Comparison of ENCODE assay signal across 12 mouse cellular contexts in the genomic region with DNA sequence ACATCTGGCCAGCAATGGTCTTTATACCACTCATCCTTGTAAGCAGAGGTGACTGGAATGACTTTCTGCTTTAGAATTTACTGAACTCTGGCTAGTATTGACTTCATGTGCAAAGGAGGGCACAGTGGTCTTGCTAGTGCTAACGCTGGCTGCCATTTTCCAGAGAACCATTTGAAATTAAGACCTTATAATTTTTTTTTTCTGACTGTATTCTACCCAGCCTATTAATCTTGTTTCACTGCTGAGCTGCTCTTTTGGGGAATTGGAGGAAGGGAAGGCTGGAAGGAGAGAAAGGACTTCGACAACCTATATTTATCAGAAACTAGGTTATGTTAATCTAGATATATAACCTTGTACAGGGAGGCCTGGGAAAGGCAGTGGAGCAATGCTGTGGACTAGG. TPM values are rescaled to one million over a fixed set of nuclear protein-coding genes. Genes with fewer than 3 reads are reported as not detected.
DNase-seq lines count a peak whose midpoint lies in the region; ATAC-seq and TF ChIP-seq lines count a peak whose summit lies in the region.
"Had no signal": no experiment of that assay in that cellular context is flagged by ENCODE, and none has a peak within 500 bp of the region (broad histone marks: within the 10 kb centered on the region; RNA-seq: fewer than 3 reads in every experiment).

No protein-coding gene starts in this region.

- no peaks in the 10 kb centered on the region for H3K9me3 ChIP-seq in liver, embryonic 12.5 days (replicated peaks)
- no peaks in the 10 kb centered on the region for H3K9me3 ChIP-seq in liver, postnatal 0 days (ENCODE audit: low read length)
- no peaks in the 10 kb centered on the region for H3K9me3 ChIP-seq in forebrain, embryonic 12.5 days
- H3K9me3 ChIP-seq in hindbrain, embryonic 16.5 days (ENCODE audit: control insufficient read depth, low read length): no peaks in the 10 kb centered on the region
- no peaks in the 10 kb centered on the region for H3K9me3 ChIP-seq in midbrain, embryonic 15.5 days

- peaks cover 21% of the 10 kb centered on the region for H3K36me3 ChIP-seq in liver, embryonic 12.5 days
- peaks cover 9% of the 10 kb centered on the region; the same call in 1 of the 2 replicates for H3K36me3 ChIP-seq in liver, postnatal 0 days (replicated peaks; ENCODE audit: insufficient read depth, low read length)
- H3K36me3 ChIP-seq in forebrain, embryonic 12.5 days (replicated peaks): peaks cover 11% of the 10 kb centered on the region
- H3K36me3 ChIP-seq in hindbrain, embryonic 16.5 days (ENCODE audit: control insufficient read depth, insufficient read depth, low read length): peaks cover 4% of the 10 kb centered on the region; the same call in 1 of the 2 replicates
- H3K36me3 ChIP-seq in midbrain, embryonic 15.5 days (replicated peaks): 0 out of 2 replicates have a peak, but pooled peaks cover 4% of the 10 kb centered on the region

- H3K4me2 ChIP-seq in liver, embryonic 12.5 days: peak overlapping the region; percentile 72
- H3K4me2 ChIP-seq in liver, postnatal 0 days (ENCODE audit: low read depth, low read length): no peak overlapping the region
- peak overlapping the region; percentile 72; the same call in 1 of the 2 replicates for H3K4me2 ChIP-seq in forebrain, embryonic 12.5 days
- peak overlapping the region; percentile 80; the same call in 1 of the 2 replicates for H3K4me2 ChIP-seq in hindbrain, embryonic 16.5 days (ENCODE audit: low read length)
- peak overlapping the region; percentile 75 for H3K4me2 ChIP-seq in midbrain, embryonic 15.5 days

- H3K27me3 ChIP-seq in liver, embryonic 12.5 days (replicated peaks): no peaks in the 10 kb centered on the region
- no peaks in the 10 kb centered on the region for H3K27me3 ChIP-seq in liver, postnatal 0 days (ENCODE audit: insufficient read depth, low read length)
- no peaks in the 10 kb centered on the region for H3K27me3 ChIP-seq in forebrain, embryonic 12.5 days
- H3K27me3 ChIP-seq in hindbrain, embryonic 16.5 days (replicated peaks; ENCODE audit: control insufficient read depth, insufficient read depth, low read length): no peaks in the 10 kb centered on the region
- no peaks in the 10 kb centered on the region for H3K27me3 ChIP-seq in midbrain, embryonic 15.5 days (replicated peaks)

- no peak for TF ChIP-seq EP300 in liver, postnatal 0 days (IDR thresholded peaks at IDR 0.05; ENCODE audit: low read depth)

- WGBS in liver, embryonic 12.5 days (ENCODE audit: insufficient replicate concordance): 79% methylated on average over 2 of the region's 2 CpGs
- 93% methylated on average over 2 of the region's 2 CpGs for WGBS in liver, postnatal 0 days (ENCODE audit: insufficient replicate concordance)
- WGBS in forebrain, embryonic 12.5 days: 90% methylated on average over 2 of the region's 2 CpGs
- 91% methylated on average over 2 of the region's 2 CpGs for WGBS in hindbrain, embryonic 16.5 days
- WGBS in midbrain, embryonic 15.5 days: 94% methylated on average over 2 of the region's 2 CpGs

- peaks cover 44% of the 10 kb centered on the region for H3K4me1 ChIP-seq in liver, embryonic 12.5 days
- H3K4me1 ChIP-seq in liver, postnatal 0 days (ENCODE audit: insufficient read depth): peaks cover 21% of the 10 kb centered on the region
- H3K4me1 ChIP-seq in forebrain, embryonic 12.5 days: peaks cover 25% of the 10 kb centered on the region
- H3K4me1 ChIP-seq in hindbrain, embryonic 16.5 days (ENCODE audit: control insufficient read depth, insufficient read depth, low read depth, low read length): peaks cover 29% of the 10 kb centered on the region
- H3K4me1 ChIP-seq in midbrain, embryonic 15.5 days: peaks cover 41% of the 10 kb centered on the region

- no peak for DNase-seq in liver, postnatal 0 days
- no peak for DNase-seq in adrenal gland, adult 8-10 months
- no peak for DNase-seq in adrenal gland, postnatal 36 days
- DNase-seq: adrenal gland, adult 2 months; cerebellum, adult 2 months had no signal

- H3K9ac ChIP-seq in liver, embryonic 12.5 days: no peak overlapping the region
- no peak overlapping the region for H3K9ac ChIP-seq in liver, postnatal 0 days (replicated peaks)
- 0 out of 2 replicates have a peak overlapping the region, but pooled peaks have one; percentile 38 for H3K9ac ChIP-seq in forebrain, embryonic 12.5 days
- H3K9ac ChIP-seq in hindbrain, embryonic 16.5 days (ENCODE audit: low read depth, low read length): no peak overlapping the region
- H3K9ac ChIP-seq in midbrain, embryonic 15.5 days: no peak overlapping the region

- no peak overlapping the region for H3K27ac ChIP-seq in liver, embryonic 12.5 days
- no peak overlapping the region for H3K27ac ChIP-seq in liver, postnatal 0 days (ENCODE audit: low read depth)
- H3K27ac ChIP-seq in forebrain, embryonic 12.5 days: no peak overlapping the region
- no peak overlapping the region for H3K27ac ChIP-seq in hindbrain, embryonic 16.5 days (ENCODE audit: low read depth, low read length)
- no peak overlapping the region for H3K27ac ChIP-seq in midbrain, embryonic 15.5 days

- no peak for ATAC-seq in liver, embryonic 12.5 days
- no peak for ATAC-seq in liver, postnatal 0 days
- ATAC-seq in forebrain, embryonic 12.5 days (ENCODE audit: low FRiP score): no peak
- no peak for ATAC-seq in hindbrain, embryonic 16.5 days
- ATAC-seq in midbrain, embryonic 15.5 days (replicated peaks): no peak
- ATAC-seq in megakaryocyte-erythroid progenitor cell, adult 5-6 weeks (replicated peaks; ENCODE audit: low FRiP score, low TSS enrichment, poor library complexity, severe bottlenecking): no peak

- TF ChIP-seq CTCF in liver, postnatal 0 days (IDR thresholded peaks at IDR 0.05; ENCODE audit: low read depth): no peak

- H3K4me3 ChIP-seq in liver, embryonic 12.5 days: no peak overlapping the region
- H3K4me3 ChIP-seq in liver, postnatal 0 days (ENCODE audit: low read depth, low read length): no peak overlapping the region
- no peak overlapping the region for H3K4me3 ChIP-seq in forebrain, embryonic 12.5 days (replicated peaks)
- H3K4me3 ChIP-seq in hindbrain, embryonic 16.5 days (ENCODE audit: low read length): no peak overlapping the region
- H3K4me3 ChIP-seq in midbrain, embryonic 15.5 days: peak overlapping the region; percentile 82; the same call in 1 of the 2 replicates

RNA-seq across cellular contexts. Expression of gene Pex12, which starts 2.1 kb away (rescaled TPM):
- polyA plus RNA-seq in liver, embryonic 12.5 days (2016; fragmentation: Nextera tagmentation; extraction: Ambion mirVana): 8.2 and 8.3 TPM in 2 replicates
- 6.8 and 7.1 TPM in 2 replicates for polyA plus RNA-seq in liver, postnatal 0 days (2015; fragmentation: Nextera tagmentation; extraction: Ambion mirVana)
- polyA plus RNA-seq in forebrain, embryonic 12.5 days (2016; fragmentation: Nextera tagmentation; extraction: Ambion mirVana): 15.4 and 18.5 TPM in 2 replicates
- 15.0 and 16.7 TPM in 2 replicates for polyA plus RNA-seq in hindbrain, embryonic 16.5 days (2015; fragmentation: Nextera tagmentation; extraction: Ambion mirVana)
- polyA plus RNA-seq in midbrain, embryonic 15.5 days (2015; fragmentation: Nextera tagmentation; extraction: Ambion mirVana): 18.4 and 18.6 TPM in 2 replicates
- total RNA-seq in adrenal gland, adult 8-10 months (2022): 10 to 100 TPM; 17.3 to 24.2 (median 20.4) TPM
- 7.6 and 10.1 TPM in 2 replicates for total RNA-seq in megakaryocyte-erythroid progenitor cell, adult 5-6 weeks (2014; fragmentation: Nextera tagmentation)
- total RNA-seq in megakaryocyte-erythroid progenitor cell, adult 5-6 weeks (2017): 9.5 and 9.6 TPM in 2 replicates
- 10 to 100 TPM; 14.8 to 18.3 TPM for total RNA-seq in adrenal gland, postnatal 36 days (2021)

RNA-seq across cellular contexts. Expression of gene Ap2b1, which starts 5.7 kb away (rescaled TPM):
- 32.8 and 33.4 TPM in 2 replicates for polyA plus RNA-seq in liver, embryonic 12.5 days (2016; fragmentation: Nextera tagmentation; extraction: Ambion mirVana)
- 7.6 and 8.3 TPM in 2 replicates for polyA plus RNA-seq in liver, postnatal 0 days (2015; fragmentation: Nextera tagmentation; extraction: Ambion mirVana)
- polyA plus RNA-seq in forebrain, embryonic 12.5 days (2016; fragmentation: Nextera tagmentation; extraction: Ambion mirVana): 95.7 and 110 TPM in 2 replicates
- polyA plus RNA-seq in hindbrain, embryonic 16.5 days (2015; fragmentation: Nextera tagmentation; extraction: Ambion mirVana): 113 and 131 TPM in 2 replicates
- polyA plus RNA-seq in midbrain, embryonic 15.5 days (2015; fragmentation: Nextera tagmentation; extraction: Ambion mirVana): 118 and 127 TPM in 2 replicates
- total RNA-seq in adrenal gland, adult 8-10 months (2022): 100 to 1,000 TPM; 110 to 118 (median 117) TPM
- total RNA-seq in megakaryocyte-erythroid progenitor cell, adult 5-6 weeks (2014; fragmentation: Nextera tagmentation): 74.0 and 74.2 TPM in 2 replicates
- 61.2 and 65.4 TPM in 2 replicates for total RNA-seq in megakaryocyte-erythroid progenitor cell, adult 5-6 weeks (2017)
- total RNA-seq in adrenal gland, postnatal 36 days (2021): 100 to 1,000 TPM; 109 to 114 TPM

RNA-seq across cellular contexts. Expression of gene Slfn14, which starts 18.0 kb away (rescaled TPM):
- 14.5 and 15.6 TPM in 2 replicates for polyA plus RNA-seq in liver, embryonic 12.5 days (2016; fragmentation: Nextera tagmentation; extraction: Ambion mirVana)
- polyA plus RNA-seq in liver, postnatal 0 days (2015; fragmentation: Nextera tagmentation; extraction: Ambion mirVana): 14.3 and 14.8 TPM in 2 replicates
- polyA plus RNA-seq in forebrain, embryonic 12.5 days (2016; fragmentation: Nextera tagmentation; extraction: Ambion mirVana): 0.73 and 0.84 TPM in 2 replicates
- 0.10 TPM in 1 of 2 replicates, not detected in the other for polyA plus RNA-seq in hindbrain, embryonic 16.5 days (2015; fragmentation: Nextera tagmentation; extraction: Ambion mirVana)
- polyA plus RNA-seq in midbrain, embryonic 15.5 days (2015; fragmentation: Nextera tagmentation; extraction: Ambion mirVana): 0.08 TPM in 1 of 2 replicates, not detected in the other
- not detected for total RNA-seq in adrenal gland, adult 8-10 months (2022)
- not detected in 2 replicates for total RNA-seq in megakaryocyte-erythroid progenitor cell, adult 5-6 weeks (2014; fragmentation: Nextera tagmentation)
- 0.28 TPM in 1 of 2 replicates, not detected in the other for total RNA-seq in megakaryocyte-erythroid progenitor cell, adult 5-6 weeks (2017)
- total RNA-seq in adrenal gland, postnatal 36 days (2021): not detected
- total RNA-seq: adrenal gland, adult 2 months; ES-E14; heart, adult 8-10 months had no signal
- polyA plus RNA-seq: adrenal gland, adult 2 months had no signal
